In genomic region chr3:35948197-35948596, GRCm38 (mm10) we compare ENCODE assay signal across 24 mouse cellular contexts.
"Had no signal": no experiment of that assay in that cellular context is flagged by ENCODE, and none has a peak within 500 bp of the region (broad histone marks: within the 10 kb centered on the region; RNA-seq: fewer than 3 reads in every experiment).

No protein-coding gene starts in this region.

- H3K36me3 ChIP-seq: hindbrain, embryonic 10.5 days; hindbrain, embryonic 12.5 days; intestine, embryonic 15.5 days; limb, embryonic 13.5 days; limb, embryonic 15.5 days; liver, embryonic 12.5 days had no signal

- ATAC-seq: hindbrain, embryonic 16.5 days; inflammation-experienced regulatory T-cells, adult 6 months; intestine, embryonic 15.5 days; intestine, postnatal 0 days; liver, embryonic 12.5 days had no signal

- H3K9ac ChIP-seq: hindbrain, embryonic 12.5 days; hindbrain, embryonic 14.5 days; intestine, embryonic 15.5 days; limb, embryonic 13.5 days; limb, embryonic 15.5 days; liver, embryonic 12.5 days had no signal

- H3K27me3 ChIP-seq: hindbrain, embryonic 12.5 days; intestine, embryonic 15.5 days; limb, embryonic 13.5 days; limb, embryonic 15.5 days; liver, embryonic 12.5 days had no signal

- H3K4me1 ChIP-seq: hindbrain, embryonic 10.5 days; hindbrain, embryonic 12.5 days; intestine, embryonic 15.5 days; liver, embryonic 12.5 days had no signal

- H3K4me2 ChIP-seq: heart, embryonic 11.5 days; hindbrain, embryonic 12.5 days; hindbrain, embryonic 14.5 days; intestine, embryonic 15.5 days; limb, embryonic 13.5 days; limb, embryonic 15.5 days; liver, embryonic 12.5 days had no signal

- H3K9me3 ChIP-seq: hindbrain, embryonic 10.5 days; hindbrain, embryonic 12.5 days; intestine, embryonic 15.5 days; limb, embryonic 13.5 days; limb, embryonic 15.5 days; liver, embryonic 12.5 days had no signal

- H3K4me3 ChIP-seq: gastrocnemius, adult 2 months; hindbrain, embryonic 10.5 days; hindbrain, embryonic 12.5 days; intestine, embryonic 15.5 days; layer of hippocampus, adult 2 months; left cerebral cortex, adult 2 months; limb, embryonic 13.5 days; limb, embryonic 15.5 days; liver, embryonic 12.5 days had no signal

- H3K27ac ChIP-seq: gastrocnemius, adult 2 months; hindbrain, embryonic 10.5 days; hindbrain, embryonic 12.5 days; hindbrain, embryonic 14.5 days; intestine, embryonic 15.5 days; layer of hippocampus, adult 2 months; left cerebral cortex, adult 2 months; limb, embryonic 13.5 days; limb, embryonic 15.5 days; liver, embryonic 12.5 days had no signal

- DNase-seq: gastrocnemius, adult 2 months; gastrocnemius, postnatal 10 days; gastrocnemius, postnatal 25 days; heart, adult 18-20 months; heart, postnatal 14 days; heart, postnatal 36 days; kidney, adult 18-20 months; kidney, adult 8-10 months; kidney, postnatal 10 days; kidney, postnatal 25 days; kidney, postnatal 4 days had no signal
